Mouse (Mus musculus) liver, embryonic 14.5 days (tissue): Measurements from ENCODE around the gene Ksr2.

Source experiments
- CTCF ChIP-seq: IDR thresholded peaks from 2 replicates; pipeline ENCODE4 v1.5.1; 2016; ENCODE audit warnings: antibody characterized with exemption, low read depth, control low read depth
- EP300 ChIP-seq: IDR thresholded peaks from 2 replicates; pipeline ENCODE4 v1.6.1; 2016; ENCODE audit warnings: antibody characterized with exemption, low read depth

GRCm38 (mm10) chr5:117486092-117486491, 72.3 kb downstream of the Ksr2 start:
- TF ChIP-seq CTCF (no peak), EP300 (no peak)
